Mouse (Mus musculus) testis, adult 2 months (tissue): ENCODE measurements at regions not wholly inside any gene's neighbourhood (a gene's known extent, or its start where the extent isn't known, plus 50 kb on each side); places are given as distances from the start of the nearest gene placed in this dataset.

Experiments used
- H3K27ac ChIP-seq: fragments of 200-500 bp; 2 replicates; pipeline ENCODE4 v1.5.1; 2012; ENCODE audit warnings: low read depth, low read length; ENCODE audit not compliant: control insufficient read depth, insufficient read depth
- H3K27me3 ChIP-seq: fragments of 200-500 bp; 2 replicates; pipeline ENCODE4 v1.6.1; 2012; ENCODE audit warnings: mild to moderate bottlenecking, low read length, moderate library complexity; ENCODE audit not compliant: control insufficient read depth, insufficient read depth
- H3K36me3 ChIP-seq: fragments of 200-500 bp; 2 replicates; pipeline ENCODE4 v1.6.1; 2012; ENCODE audit warnings: mild to moderate bottlenecking, low read length; ENCODE audit not compliant: control insufficient read depth, insufficient read depth
- H3K4me1 ChIP-seq: fragments of 200-500 bp; 2 replicates; pipeline ENCODE4 v1.6.1; 2012; ENCODE audit warnings: low read length; ENCODE audit not compliant: control insufficient read depth, insufficient read depth
- H3K4me3 ChIP-seq: fragments of 200-500 bp; 2 replicates; pipeline ENCODE4 v1.5.1; 2012; ENCODE audit warnings: low read depth, mild to moderate bottlenecking, low read length, moderate library complexity, mixed read lengths; ENCODE audit not compliant: control insufficient read depth
- CTCF ChIP-seq: fragments of 200-500 bp; IDR thresholded peaks from 2 replicates; pipeline ENCODE4 v1.5.1; 2012; ENCODE audit warnings: low read depth, mild to moderate bottlenecking, inconsistent platforms, low read length, moderate library complexity; ENCODE audit not compliant: control insufficient read depth, insufficient read depth, insufficient replicate concordance
- POLR2A ChIP-seq: fragments of 200-500 bp; IDR thresholded peaks from 2 replicates; pipeline ENCODE4 v1.6.1; 2012; ENCODE audit warnings: low read depth, mild to moderate bottlenecking, inconsistent platforms, low read length, moderate library complexity; ENCODE audit not compliant: control insufficient read depth

- Histone ChIP-seq H3K36me3 (no peaks in the 10 kb centered on the region), H3K4me1 (no peaks in the 10 kb centered on the region), H3K27ac (no peak overlapping the region), H3K4me3 (no peak overlapping the region), H3K27me3 (no peaks in the 10 kb centered on the region)
- TF ChIP-seq CTCF (no peak), POLR2A (no peak)
These were observed 161.8 kb downstream of the Pmp22 start for GRCm38 (mm10) chr11:63290618-63291017.

DNA sequence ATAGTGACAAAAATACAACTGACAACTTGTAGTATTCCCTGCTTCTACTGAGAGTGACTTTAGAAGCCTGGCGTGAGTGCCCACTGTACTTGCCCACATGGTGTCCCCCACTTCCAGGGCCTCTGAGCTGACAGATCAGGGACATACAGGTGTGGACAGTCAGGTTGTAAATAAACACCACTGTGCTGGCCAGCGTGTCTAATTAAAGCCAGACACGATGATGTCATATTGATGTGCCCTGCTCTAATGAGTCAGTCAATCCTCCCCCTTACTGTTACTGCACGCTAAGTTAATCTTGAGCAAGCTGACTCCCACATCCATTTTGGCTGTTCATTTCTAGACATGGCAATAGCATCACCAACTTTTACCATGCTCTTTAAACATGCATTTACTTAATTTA is 164.7 kb downstream of the Pmp22 start:
- Histone ChIP-seq H3K27me3 (no peaks in the 10 kb centered on the region), H3K4me3 (no peak overlapping the region), H3K36me3 (no peaks in the 10 kb centered on the region), H3K27ac (no peak overlapping the region), H3K4me1 (no peaks in the 10 kb centered on the region)
- TF ChIP-seq POLR2A (no peak), CTCF (no peak)

GRCm38 (mm10) chr11:63294476-63294875 is 165.7 kb downstream of the Pmp22 start:
- H3K36me3 ChIP-seq, result no peaks in the 10 kb centered on the region
- no peak for TF ChIP-seq CTCF

DNA sequence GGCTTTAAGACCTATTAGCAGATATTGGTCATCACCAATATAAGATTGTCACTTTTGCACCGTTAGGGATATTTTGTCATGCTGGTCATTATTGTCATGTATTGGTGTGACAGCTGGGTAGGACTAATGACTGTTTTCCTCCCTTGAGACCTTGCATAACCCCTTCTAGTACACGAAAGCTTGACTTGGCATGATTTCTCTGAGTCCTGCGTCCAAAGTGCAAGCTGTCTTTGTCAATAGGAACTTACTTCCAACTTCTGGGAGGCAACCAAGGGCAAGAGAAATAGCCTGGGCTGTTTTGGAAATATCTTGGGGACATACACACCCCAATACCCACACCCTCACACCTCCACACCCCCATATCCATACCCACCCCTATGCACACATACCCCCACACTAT is 167.7 kb downstream of the Pmp22 start:
- no peak for TF ChIP-seq POLR2A
- TF ChIP-seq CTCF, result no peak
- Histone ChIP-seq H3K27ac (no peak overlapping the region), H3K36me3 (no peaks in the 10 kb centered on the region), H3K4me3 (no peak overlapping the region), H3K4me1 (no peaks in the 10 kb centered on the region), H3K27me3 (no peaks in the 10 kb centered on the region)

More at GRCm38 (mm10) chr11:63294476-63294875, 165.7 kb downstream of the Pmp22 start:
- no peak overlapping the region for H3K4me3 ChIP-seq
- H3K27me3 ChIP-seq, result no peaks in the 10 kb centered on the region
- H3K27ac ChIP-seq, result no peak overlapping the region
- H3K4me1 ChIP-seq, result no peaks in the 10 kb centered on the region

DNA sequence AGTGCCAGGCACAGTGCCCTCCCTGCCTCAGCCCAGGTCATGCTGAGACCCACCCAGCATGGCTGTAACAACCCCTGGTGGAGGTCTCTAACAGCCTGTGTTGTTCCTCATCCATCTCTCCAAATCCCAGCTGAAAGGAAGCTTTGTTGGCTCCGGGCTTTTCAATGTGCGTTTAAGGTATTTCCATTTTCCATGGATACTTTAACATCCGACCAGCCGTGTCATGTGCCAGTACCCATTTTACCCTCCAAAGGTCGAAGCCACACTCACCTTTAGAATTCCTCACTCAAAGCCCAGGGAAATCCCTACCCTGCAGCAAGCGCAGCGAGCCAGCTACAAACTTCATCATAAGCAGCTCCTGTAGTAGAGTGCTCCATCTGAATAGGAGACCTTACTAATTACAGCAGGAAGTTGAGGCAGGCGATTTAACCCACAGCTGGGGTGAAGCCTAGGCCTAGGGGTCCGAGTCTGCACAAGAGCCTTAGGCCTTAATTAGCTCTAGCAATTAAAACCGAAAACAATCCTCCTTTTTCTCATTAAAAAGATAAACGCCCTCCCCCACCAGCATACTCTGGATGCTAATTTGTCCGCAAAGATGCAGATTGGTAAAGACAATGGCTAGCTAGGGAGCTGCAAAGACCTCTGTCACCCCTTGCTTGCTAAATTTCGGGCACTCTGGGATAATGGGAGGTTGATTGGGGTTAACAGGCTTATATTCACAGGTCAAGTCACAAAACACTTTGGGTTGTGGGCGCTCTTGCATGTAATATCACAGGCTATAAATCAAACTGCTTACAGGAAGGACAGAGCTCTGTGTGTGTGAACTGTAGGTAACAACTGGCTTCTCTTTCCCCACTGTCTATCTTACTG is 171.2 kb downstream of the Pmp22 start:
- Histone ChIP-seq H3K27me3 (no peaks in the 10 kb centered on the region), H3K4me1 (no peaks in the 10 kb centered on the region), H3K4me3 (no peak overlapping the region), H3K27ac (no peak overlapping the region), H3K36me3 (no peaks in the 10 kb centered on the region)
- TF ChIP-seq POLR2A, result no peak
- no peak for TF ChIP-seq CTCF

DNA sequence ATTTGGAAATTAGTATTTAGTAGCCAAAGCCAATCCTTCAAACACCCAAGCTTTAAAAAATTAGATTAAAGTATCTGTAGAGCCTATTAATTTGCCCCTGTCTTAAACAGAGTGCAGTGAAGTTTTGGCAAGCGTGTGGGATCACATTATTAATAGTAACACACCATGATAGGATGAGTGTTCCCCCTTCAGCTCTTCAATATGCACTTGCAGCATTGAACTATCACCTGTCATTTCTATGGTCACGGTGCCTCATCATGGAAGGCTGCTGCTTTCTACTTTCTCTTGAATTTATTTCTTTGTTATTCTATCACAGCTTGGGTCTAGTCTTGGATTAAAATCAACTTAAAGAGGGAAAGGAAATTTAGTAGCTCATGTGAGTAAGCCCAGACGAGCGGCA is 196.4 kb downstream of the Pmp22 start:
- Histone ChIP-seq H3K36me3 (no peaks in the 10 kb centered on the region), H3K27me3 (no peaks in the 10 kb centered on the region), H3K4me1 (no peaks in the 10 kb centered on the region), H3K4me3 (no peak overlapping the region), H3K27ac (no peak overlapping the region)
- TF ChIP-seq POLR2A (no peak), CTCF (no peak)

DNA sequence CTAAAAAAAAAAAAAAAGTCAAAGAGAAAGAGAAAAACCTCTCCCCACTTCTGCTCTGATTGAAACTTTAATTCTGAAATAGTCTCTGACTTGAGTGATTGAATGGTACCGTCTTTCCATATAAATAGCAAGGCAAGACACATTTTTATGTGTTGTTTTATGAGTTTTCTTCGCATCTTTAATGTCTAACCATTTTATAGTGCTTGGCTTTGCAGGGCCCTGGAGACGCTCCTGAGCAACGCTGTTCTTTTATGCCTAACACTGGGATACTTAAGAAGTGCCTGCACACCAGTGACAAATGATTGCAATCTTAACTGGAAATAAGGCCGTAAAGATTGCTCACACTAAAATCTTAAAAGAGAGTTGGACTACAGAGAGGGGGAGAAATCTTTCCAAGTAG is 198.1 kb downstream of the Pmp22 start:
- no peak overlapping the region for H3K4me3 ChIP-seq
- H3K4me1 ChIP-seq, result no peaks in the 10 kb centered on the region
- H3K27me3 ChIP-seq, result no peaks in the 10 kb centered on the region
- no peak overlapping the region for H3K27ac ChIP-seq
- TF ChIP-seq CTCF (no peak), POLR2A (no peak)
- H3K36me3 ChIP-seq, result no peaks in the 10 kb centered on the region

- Histone ChIP-seq H3K36me3 (no peaks in the 10 kb centered on the region), H3K27me3 (no peaks in the 10 kb centered on the region), H3K4me1 (no peaks in the 10 kb centered on the region), H3K27ac (no peak overlapping the region), H3K4me3 (no peak overlapping the region)
- TF ChIP-seq POLR2A (no peak), CTCF (no peak)
These were observed 208.7 kb downstream of the Pmp22 start for GRCm38 (mm10) chr11:63337503-63337902.
